Mouse (Mus musculus): ENCODE measurements around the gene Prdx6.

Gene Prdx6

GRCm38 (mm10) chr1:161250604-161251416 lies at the start of gene Prdx6:
Prdx6 (minus strand) TSS chr1:161251219.
- peak; percentile 77 to 80 for DNase-seq (ENCODE audit: low spot score in 2 of 2)

GRCm38 (mm10) chr1:161288256-161288655 lies 37.2 kb upstream of the Prdx6 start:
- DNase-seq (ENCODE audit: low spot score in 2 of 2) = no peak

GRCm38 (mm10) chr1:161286726-161287310 lies 35.8 kb upstream of the Prdx6 start:
- DNase-seq (ENCODE audit: low spot score in 2 of 2) = peak; percentile 44 to 52

GRCm38 (mm10) chr1:161281054-161281688 lies 30.2 kb upstream of the Prdx6 start:
- no peak for DNase-seq (ENCODE audit: low spot score in 2 of 2)

- DNase-seq (ENCODE audit: low spot score in 2 of 2) = no peak
Measured at GRCm38 (mm10) chr1:161279244-161279908, 28.4 kb upstream of the Prdx6 start.

- no peak for DNase-seq (ENCODE audit: low spot score in 2 of 2)
Measured at GRCm38 (mm10) chr1:161273486-161273885, 22.5 kb upstream of the Prdx6 start.

- DNase-seq (ENCODE audit: low spot score in 2 of 2) = no peak
Measured at GRCm38 (mm10) chr1:161271461-161271810, 20.4 kb upstream of the Prdx6 start.

GRCm38 (mm10) chr1:161270776-161271460 lies 19.9 kb upstream of the Prdx6 start:
- DNase-seq (ENCODE audit: low spot score in 2 of 2) = no peak

- no peak for DNase-seq (ENCODE audit: low spot score in 2 of 2)
Measured at GRCm38 (mm10) chr1:161269346-161269745, 18.3 kb upstream of the Prdx6 start.

GRCm38 (mm10) chr1:161268884-161269283 lies 17.9 kb upstream of the Prdx6 start:
- DNase-seq (ENCODE audit: low spot score in 2 of 2) = peak in 1 of 2 experiments; percentile 12

GRCm38 (mm10) chr1:161268116-161268515 lies 17.1 kb upstream of the Prdx6 start:
- DNase-seq (ENCODE audit: low spot score in 2 of 2) = no peak

GRCm38 (mm10) chr1:161264961-161265360 lies 13.9 kb upstream of the Prdx6 start:
- DNase-seq (ENCODE audit: low spot score in 2 of 2) = no peak

GRCm38 (mm10) chr1:161263584-161263983 lies 12.6 kb upstream of the Prdx6 start:
- DNase-seq (ENCODE audit: low spot score in 2 of 2) = no peak

- DNase-seq (ENCODE audit: low spot score in 2 of 2) = no peak
Measured at GRCm38 (mm10) chr1:161262542-161262941, 11.5 kb upstream of the Prdx6 start.

GRCm38 (mm10) chr1:161260761-161261160 lies 9.7 kb upstream of the Prdx6 start:
- DNase-seq (ENCODE audit: low spot score in 2 of 2) = no peak

GRCm38 (mm10) chr1:161259142-161259541 lies 8.1 kb upstream of the Prdx6 start:
- DNase-seq (ENCODE audit: low spot score in 2 of 2) = no peak

GRCm38 (mm10) chr1:161258331-161258730 lies 7.3 kb upstream of the Prdx6 start:
- no peak for DNase-seq (ENCODE audit: low spot score in 2 of 2)

GRCm38 (mm10) chr1:161256918-161257317 lies 5.9 kb upstream of the Prdx6 start:
- DNase-seq (ENCODE audit: low spot score in 2 of 2) = no peak

GRCm38 (mm10) chr1:161254361-161254760 lies 3.3 kb upstream of the Prdx6 start:
- no peak for DNase-seq (ENCODE audit: low spot score in 2 of 2)

- DNase-seq (ENCODE audit: low spot score in 2 of 2) = no peak
Measured at GRCm38 (mm10) chr1:161252901-161253300, 1.9 kb upstream of the Prdx6 start.

GRCm38 (mm10) chr1:161252365-161252764 lies 1.3 kb upstream of the Prdx6 start:
- DNase-seq (ENCODE audit: low spot score in 2 of 2) = no peak

All from spleen, postnatal 36 days (tissue).